Comparison of ENCODE assay signal across 28 mouse cellular contexts in the genomic region with DNA sequence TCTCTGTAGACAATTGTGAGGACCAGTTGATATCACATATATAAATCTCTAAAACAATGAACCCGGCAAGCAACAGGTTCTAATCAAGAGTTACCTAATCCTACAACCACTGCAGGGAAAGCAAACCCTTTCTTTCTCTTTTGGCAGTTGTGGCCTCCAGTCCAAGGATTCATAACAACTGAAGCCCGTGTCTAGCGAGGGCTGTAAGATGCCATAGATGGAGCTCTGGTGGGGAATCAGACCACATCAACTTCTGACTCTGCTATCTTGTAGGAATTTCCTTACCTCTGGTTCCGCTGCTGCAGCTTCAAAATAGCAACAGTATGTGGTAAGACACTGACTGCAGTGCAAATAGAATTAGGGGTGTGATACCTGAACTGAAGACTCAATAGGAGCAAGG. TPM values are rescaled to one million over a fixed set of nuclear protein-coding genes. Genes with fewer than 3 reads are reported as not detected.
DNase-seq lines count a peak whose midpoint lies in the region; ATAC-seq lines count a peak whose summit lies in the region.
"Had no signal": no experiment of that assay in that cellular context is flagged by ENCODE, and none has a peak within 500 bp of the region (broad histone marks: within the 10 kb centered on the region; RNA-seq: fewer than 3 reads in every experiment).

No protein-coding gene starts in this region.

- H3K9ac ChIP-seq in heart, embryonic 13.5 days = no peak overlapping the region
- H3K9ac ChIP-seq in heart, embryonic 16.5 days (ENCODE audit: low read length) = no peak overlapping the region
- H3K9ac ChIP-seq in midbrain, embryonic 11.5 days (ENCODE audit: low read length) = no peak overlapping the region
- H3K9ac ChIP-seq in midbrain, embryonic 15.5 days = no peak overlapping the region
- H3K9ac ChIP-seq: forebrain, embryonic 13.5 days; hindbrain, embryonic 14.5 days had no signal

- peak; percentile 84 for DNase-seq in heart, adult 11 months
- no peak for DNase-seq in heart, postnatal 10 days
- DNase-seq in heart, postnatal 4 days = no peak
- no peak for DNase-seq in heart, postnatal 14 days
- peak; percentile 59 for DNase-seq in midbrain, embryonic 11.5 days (ENCODE audit: low spot score, missing footprints)
- DNase-seq: adrenal gland, postnatal 10 days; adrenal gland, postnatal 36 days; B cell, adult 2 months; cerebellum, adult 18-20 months; cerebellum, adult 9-10 months; cerebellum, postnatal 14 days; gastrocnemius, postnatal 25 days; kidney, adult 18-20 months; kidney, adult 9 months had no signal

- WGBS in heart, embryonic 13.5 days = 47% methylated on average over 4 of the region's 4 CpGs
- 52% methylated on average over 4 of the region's 4 CpGs for WGBS in heart, embryonic 16.5 days
- WGBS in midbrain, embryonic 11.5 days = 92% methylated on average over 4 of the region's 4 CpGs
- 90% methylated on average over 4 of the region's 4 CpGs for WGBS in midbrain, embryonic 15.5 days

- peaks cover 21% of the 10 kb centered on the region for H3K4me1 ChIP-seq in heart, embryonic 13.5 days
- H3K4me1 ChIP-seq in heart, embryonic 16.5 days (ENCODE audit: control insufficient read depth, insufficient read depth, low read length) = peaks cover 10% of the 10 kb centered on the region
- H3K4me1 ChIP-seq in midbrain, embryonic 11.5 days (ENCODE audit: control insufficient read depth, insufficient read depth, low read length) = no peaks in the 10 kb centered on the region
- no peaks in the 10 kb centered on the region for H3K4me1 ChIP-seq in midbrain, embryonic 15.5 days
- H3K4me1 ChIP-seq: forebrain, embryonic 10.5 days; forebrain, embryonic 13.5 days had no signal

- no peaks in the 10 kb centered on the region for H3K27me3 ChIP-seq in heart, embryonic 13.5 days (replicated peaks)
- no peaks in the 10 kb centered on the region for H3K27me3 ChIP-seq in heart, embryonic 16.5 days (ENCODE audit: control insufficient read depth, insufficient read depth, low read length)
- H3K27me3 ChIP-seq in midbrain, embryonic 11.5 days (ENCODE audit: control insufficient read depth, insufficient read depth, low read length) = no peaks in the 10 kb centered on the region
- H3K27me3 ChIP-seq in midbrain, embryonic 15.5 days (replicated peaks) = no peaks in the 10 kb centered on the region
- H3K27me3 ChIP-seq: CH12.LX; forebrain, embryonic 13.5 days; Patski had no signal

- H3K4me2 ChIP-seq in heart, embryonic 13.5 days = no peak overlapping the region
- no peak overlapping the region for H3K4me2 ChIP-seq in heart, embryonic 16.5 days (ENCODE audit: low read depth, low read length)
- no peak overlapping the region for H3K4me2 ChIP-seq in midbrain, embryonic 11.5 days
- H3K4me2 ChIP-seq in midbrain, embryonic 15.5 days = no peak overlapping the region
- H3K4me2 ChIP-seq: forebrain, embryonic 13.5 days; hindbrain, embryonic 14.5 days had no signal

- no peak overlapping the region for H3K4me3 ChIP-seq in heart, embryonic 13.5 days
- H3K4me3 ChIP-seq in heart, embryonic 16.5 days (ENCODE audit: low read length) = no peak overlapping the region
- H3K4me3 ChIP-seq in midbrain, embryonic 11.5 days (ENCODE audit: low read depth, low read length) = no peak overlapping the region
- H3K4me3 ChIP-seq in midbrain, embryonic 15.5 days = no peak overlapping the region
- H3K4me3 ChIP-seq: forebrain, embryonic 10.5 days; forebrain, embryonic 13.5 days had no signal

- H3K27ac ChIP-seq in heart, embryonic 13.5 days (replicated peaks) = peak overlapping the region; percentile 75; the same call in 1 of the 2 replicates
- peak overlapping the region; percentile 86 for H3K27ac ChIP-seq in heart, embryonic 16.5 days (ENCODE audit: low read length)
- H3K27ac ChIP-seq in midbrain, embryonic 11.5 days (ENCODE audit: low read depth, low read length) = no peak overlapping the region
- H3K27ac ChIP-seq in midbrain, embryonic 15.5 days = no peak overlapping the region
- H3K27ac ChIP-seq: forebrain, embryonic 10.5 days; forebrain, embryonic 13.5 days; hindbrain, embryonic 14.5 days; hindbrain, postnatal 0 days had no signal

- H3K36me3 ChIP-seq in heart, embryonic 13.5 days = no peaks in the 10 kb centered on the region
- H3K36me3 ChIP-seq in heart, embryonic 16.5 days (ENCODE audit: control insufficient read depth, insufficient read depth) = no peaks in the 10 kb centered on the region
- H3K36me3 ChIP-seq in midbrain, embryonic 11.5 days (ENCODE audit: control insufficient read depth, insufficient read depth, low read length) = no peaks in the 10 kb centered on the region
- H3K36me3 ChIP-seq in midbrain, embryonic 15.5 days (replicated peaks) = no peaks in the 10 kb centered on the region
- H3K36me3 ChIP-seq: forebrain, embryonic 10.5 days; G1E had no signal

- no peak for ATAC-seq in heart, embryonic 13.5 days (ENCODE audit: extremely low read depth, insufficient number of reproducible peaks, low FRiP score, low TSS enrichment)
- ATAC-seq in heart, embryonic 16.5 days (replicated peaks; ENCODE audit: extremely low read depth, insufficient read depth, low FRiP score) = no peak
- ATAC-seq in midbrain, embryonic 11.5 days (ENCODE audit: low FRiP score) = no peak
- ATAC-seq in midbrain, embryonic 15.5 days (replicated peaks) = no peak
- ATAC-seq: forebrain, embryonic 13.5 days; forebrain, embryonic 16.5 days; hindbrain, postnatal 0 days; inflammation-experienced regulatory T-cells, adult 6 months; intestine, embryonic 16.5 days; Patski had no signal

- H3K9me3 ChIP-seq in heart, embryonic 13.5 days = no peaks in the 10 kb centered on the region
- no peaks in the 10 kb centered on the region for H3K9me3 ChIP-seq in heart, embryonic 16.5 days (replicated peaks; ENCODE audit: control insufficient read depth, low read length)
- no peaks in the 10 kb centered on the region for H3K9me3 ChIP-seq in midbrain, embryonic 11.5 days (ENCODE audit: control insufficient read depth, low read length)
- no peaks in the 10 kb centered on the region for H3K9me3 ChIP-seq in midbrain, embryonic 15.5 days
- H3K9me3 ChIP-seq: forebrain, embryonic 10.5 days; forebrain, embryonic 13.5 days; G1E had no signal

- intact Hi-C loops in heart, postnatal 10 days (cut with DNase I) = loop anchor here (5.0 kb wide), 1 partner anchor 802 kb away; no protein-coding TSS in a partner anchor
- intact Hi-C loops in heart, postnatal 14 days (cut with DNase I) = loop anchor here (10.0 kb wide), 3 partner anchors 244 to 554 kb away; partner anchors contain the start of genes Abi2, Cd28 and Raph1

RNA-seq across cellular contexts. Expression of gene Icos, which starts 18.5 kb away (rescaled TPM):
- under 1 TPM; 0.10 to 0.31 TPM for total RNA-seq in heart, postnatal 10 days (2021)
- polyA plus RNA-seq in heart, embryonic 13.5 days (2015; fragmentation: Nextera tagmentation; extraction: Ambion mirVana) = 0.11 and 0.31 TPM in 2 replicates
- total RNA-seq in heart, postnatal 4 days (2021) = under 1 TPM; 0.26 to 0.27 TPM
- polyA plus RNA-seq in heart, embryonic 16.5 days (2015; fragmentation: Nextera tagmentation; extraction: Ambion mirVana) = 0.62 and 1.2 TPM in 2 replicates
- total RNA-seq in heart, postnatal 14 days (2021) = under 1 TPM; 0.12 to 0.37 TPM
- 0.04 and 0.10 TPM in 2 replicates for polyA plus RNA-seq in midbrain, embryonic 11.5 days (2014; fragmentation: Nextera tagmentation; extraction: Ambion mirVana)
- polyA plus RNA-seq in midbrain, embryonic 15.5 days (2015; fragmentation: Nextera tagmentation; extraction: Ambion mirVana) = not detected in 2 replicates
- total RNA-seq: adrenal gland, postnatal 36 days; gastrocnemius, adult 18-20 months; gastrocnemius, postnatal 25 days; hindbrain, postnatal 0 days had no signal
- polyA plus RNA-seq: G1E had no signal

Comparison
In these comparisons a context has a peak if more than half of its experiments do, and no peak if none do; other contexts are left out.
1. DNase-seq: peak in heart, adult 11 months (single experiment) and midbrain, embryonic 11.5 days (single experiment); none in heart, postnatal 10 days (0 of 2), heart, postnatal 4 days (single experiment) and heart, postnatal 14 days (0 of 2).
2. H3K27ac ChIP-seq: peak in heart, embryonic 13.5 days (single experiment) and heart, embryonic 16.5 days (single experiment); none in midbrain, embryonic 11.5 days (single experiment) and midbrain, embryonic 15.5 days (single experiment).